Mouse (Mus musculus) B cell, adult 2 months (primary cell): ENCODE data around the gene Atxn1l.
"Not testable (repeated sequence)": the region's sequence is repeated elsewhere in the genome, so short reads cannot be mapped to it uniquely, and the experiment has no call there.

Source experiments
- DNase-seq, 2 experiments: peaks; one replicate each; pipeline ENCODE4 v3.0.0; 2022

Atxn1l gene

DNA sequence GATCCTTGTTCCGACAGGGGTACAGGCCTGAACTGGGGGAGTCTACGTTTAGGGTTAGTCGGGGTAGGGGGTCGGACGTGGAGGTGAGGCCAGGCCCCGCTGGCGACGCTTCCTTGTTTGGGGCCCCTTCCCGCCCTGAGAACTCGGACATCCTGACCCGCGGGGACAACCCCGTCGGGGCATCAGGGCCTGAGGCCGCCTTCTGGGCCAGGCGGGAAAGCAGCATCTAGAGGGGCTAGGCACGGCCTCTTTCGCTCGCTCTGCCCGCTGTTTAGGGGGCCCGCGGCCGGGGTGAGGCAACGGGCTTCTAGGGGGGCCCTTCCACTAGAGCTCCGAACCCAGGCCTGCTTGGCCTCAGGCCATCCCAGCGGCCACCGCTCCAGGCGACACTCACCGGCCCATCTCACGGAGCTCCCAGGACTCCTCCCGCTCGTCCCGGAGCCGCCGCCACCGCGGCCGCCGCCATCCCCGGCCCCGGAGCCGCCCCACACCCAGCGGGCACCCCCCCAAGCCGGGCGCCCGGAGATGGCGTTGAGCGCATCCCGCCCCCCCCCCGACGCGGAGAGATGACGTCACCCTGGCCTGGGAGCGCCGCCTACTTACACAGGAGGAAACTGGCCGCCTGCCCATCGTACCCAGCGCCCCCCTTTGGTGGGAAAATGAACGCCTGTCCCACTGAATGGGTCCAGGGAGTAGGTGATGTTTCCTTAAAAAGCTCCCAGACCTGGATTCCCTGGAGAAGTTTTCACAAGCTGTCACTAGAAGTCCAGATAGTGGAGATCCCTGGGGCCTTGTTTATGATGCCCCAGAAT is at the start of gene Atxn1l:
Atxn1l (minus strand) TSS at position 503 of the 812 bp plus-strand sequence.
- DNase-seq: peak; percentile 90 to 91

- DNase-seq: no peak
These were observed 43.0 kb upstream of the Atxn1l start for GRCm38 (mm10) chr8:109780548-109780947.

DNA sequence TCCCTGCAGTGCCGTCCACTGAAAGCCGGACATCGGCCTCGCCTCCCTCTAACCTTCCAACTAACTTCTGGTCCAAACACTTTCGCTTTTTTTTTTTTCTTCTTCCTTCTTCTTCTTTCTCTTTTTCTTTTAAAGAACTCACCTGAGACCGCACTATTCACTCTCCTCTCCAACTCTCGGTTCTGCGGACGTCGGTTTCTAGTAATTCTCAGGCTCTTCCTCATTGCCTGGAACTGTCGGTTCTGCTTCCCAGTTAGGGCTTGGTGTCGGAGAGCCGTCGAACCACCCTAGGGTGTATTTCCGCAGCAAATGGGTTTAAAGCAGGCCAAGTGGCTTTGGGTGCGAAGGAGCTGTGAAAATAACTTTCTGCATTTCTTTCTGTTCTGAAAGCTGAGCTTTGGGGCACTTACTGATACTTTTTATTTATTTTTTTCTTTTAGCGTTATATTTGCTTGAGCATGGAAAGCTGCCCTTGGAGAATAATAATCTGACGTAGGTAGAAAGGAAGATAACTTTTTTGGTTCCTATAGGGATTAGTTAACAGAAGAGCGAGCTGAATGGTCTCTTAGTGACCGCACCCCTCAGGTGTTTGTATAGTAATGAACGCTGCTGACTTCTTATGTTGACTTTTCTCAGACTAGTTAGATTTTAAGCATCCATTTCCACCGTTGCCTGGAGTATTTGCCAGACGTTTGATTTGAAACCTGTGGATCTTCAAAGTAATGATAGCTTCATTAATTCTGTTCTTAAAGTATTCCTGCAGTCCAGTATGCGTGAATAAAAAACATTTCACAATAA is 42.1 kb upstream of the Atxn1l start:
- no peak for DNase-seq

GRCm38 (mm10) chr8:109778993-109779421 is 41.5 kb upstream of the Atxn1l start:
- DNase-seq: peak; percentile 39 to 50

GRCm38 (mm10) chr8:109778280-109778977 is 40.9 kb upstream of the Atxn1l start, which contains the start of gene Ap1g1:
TSS of gene Ap1g1 (plus strand) at chr8:109778554.
- DNase-seq: peak; percentile 98

DNA sequence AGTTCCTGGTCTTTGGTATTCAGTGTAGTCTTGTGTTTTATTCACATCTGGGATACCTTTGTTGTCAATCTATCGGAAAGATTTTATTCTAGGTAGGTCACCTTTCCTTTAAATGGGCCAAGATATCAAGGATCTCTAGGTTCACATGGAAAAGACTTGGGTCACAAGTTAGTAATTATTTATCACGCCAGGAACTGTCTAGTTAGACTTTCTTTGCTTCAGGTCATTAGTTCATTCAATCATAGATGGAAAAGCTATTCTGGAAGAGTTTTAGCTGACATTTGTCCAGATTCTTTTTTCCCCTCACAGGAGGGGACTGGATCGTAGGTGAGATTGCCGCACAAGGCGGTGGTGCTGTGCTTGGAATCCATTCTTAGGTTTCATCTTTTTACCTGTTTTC is 40.3 kb upstream of the Atxn1l start:
- DNase-seq: no peak

GRCm38 (mm10) chr8:109773154-109773553 is 35.6 kb upstream of the Atxn1l start:
- DNase-seq: no peak

DNA sequence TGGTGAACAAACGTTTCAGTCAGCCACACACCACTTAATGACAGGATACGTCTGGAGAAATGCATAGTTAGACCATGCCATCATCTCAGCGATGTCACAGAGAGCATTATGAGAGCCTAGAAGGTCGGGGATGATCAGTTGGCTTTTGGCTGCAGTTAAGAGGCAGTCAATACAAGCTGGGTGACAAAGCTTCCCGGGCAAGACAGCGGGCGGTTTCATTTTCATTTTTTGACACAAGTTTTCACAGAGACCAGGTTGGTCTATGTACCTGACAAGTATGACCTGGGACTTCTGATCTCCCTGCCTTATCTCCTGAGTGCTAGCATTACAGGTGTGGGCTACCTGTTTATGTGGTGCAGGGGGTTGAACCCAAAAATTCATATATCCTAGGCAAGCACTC is 28.5 kb upstream of the Atxn1l start:
- DNase-seq: no peak

GRCm38 (mm10) chr8:109764031-109764430 is 26.5 kb upstream of the Atxn1l start:
- DNase-seq: no peak

- DNase-seq: no peak
These were observed 22.7 kb upstream of the Atxn1l start for GRCm38 (mm10) chr8:109760221-109760620.

- no peak for DNase-seq
These were observed 21.9 kb upstream of the Atxn1l start for GRCm38 (mm10) chr8:109759426-109759825.

DNA sequence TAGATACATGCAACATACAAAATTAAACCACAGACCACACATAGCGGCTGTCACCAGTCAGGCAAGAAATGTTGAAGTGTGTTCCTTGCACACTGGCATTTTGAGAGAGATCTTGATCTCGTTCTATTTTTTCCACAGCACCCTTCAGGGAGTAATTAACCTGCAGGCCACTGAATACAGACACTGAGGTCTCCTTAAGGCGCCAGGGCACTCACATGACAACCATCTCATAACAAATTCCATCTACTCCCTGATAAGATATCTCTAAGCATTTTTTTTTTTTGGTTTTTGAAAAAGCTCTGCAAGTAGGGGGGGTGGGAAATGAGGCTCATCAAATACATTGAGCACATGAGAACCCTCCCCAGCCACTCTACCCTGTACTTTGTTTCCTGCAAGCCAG is 19.3 kb upstream of the Atxn1l start:
- no peak for DNase-seq

- DNase-seq: not testable (repeated sequence)
These were observed 18.0 kb upstream of the Atxn1l start for GRCm38 (mm10) chr8:109755554-109755953.

DNA sequence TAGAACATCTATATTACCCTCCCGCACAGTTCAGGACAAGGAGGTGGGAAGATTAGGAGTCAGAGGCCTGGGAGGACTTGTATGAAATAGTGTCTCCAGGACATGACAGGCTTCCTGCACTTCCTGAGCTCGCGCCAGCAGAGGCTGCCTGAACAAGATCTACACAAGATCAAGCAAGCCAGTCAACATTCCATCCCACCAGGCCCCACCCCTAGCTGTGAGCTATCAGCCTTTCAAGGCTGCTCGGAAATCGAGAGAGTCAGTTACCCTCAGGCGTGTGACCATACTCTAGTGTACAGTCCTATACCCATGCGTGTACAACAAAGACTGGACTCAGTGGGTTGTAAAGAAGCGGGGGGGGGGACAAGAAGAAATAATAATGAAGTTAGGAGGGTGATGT is 17.2 kb upstream of the Atxn1l start:
- DNase-seq: no peak

- no peak for DNase-seq
These were observed 14.4 kb upstream of the Atxn1l start for GRCm38 (mm10) chr8:109751731-109752485.

- DNase-seq: peak; percentile 84 to 89
These were observed 13.2 kb upstream of the Atxn1l start for GRCm38 (mm10) chr8:109750699-109751098.

DNA sequence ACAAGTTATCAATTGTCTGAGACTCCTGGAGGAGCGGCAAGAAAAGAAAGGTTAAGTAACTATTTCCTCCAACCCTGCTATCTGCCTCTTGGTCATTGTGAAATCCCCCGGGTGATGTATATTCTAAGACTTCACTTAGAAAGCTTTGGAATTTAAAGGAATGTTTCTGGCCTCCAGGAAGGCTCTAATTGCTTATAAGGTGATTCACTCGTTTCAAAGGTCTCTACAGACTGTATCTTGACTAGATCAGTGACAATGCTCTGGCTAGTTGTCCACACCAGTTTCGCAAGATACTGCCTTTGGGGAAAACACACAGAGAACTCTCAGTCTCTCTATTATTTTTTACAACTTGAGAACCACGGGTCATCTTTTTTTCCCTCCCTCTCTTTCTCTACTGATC is 12.7 kb upstream of the Atxn1l start:
- DNase-seq: no peak

GRCm38 (mm10) chr8:109747468-109748199 is 10.1 kb upstream of the Atxn1l start:
- DNase-seq: no peak

DNA sequence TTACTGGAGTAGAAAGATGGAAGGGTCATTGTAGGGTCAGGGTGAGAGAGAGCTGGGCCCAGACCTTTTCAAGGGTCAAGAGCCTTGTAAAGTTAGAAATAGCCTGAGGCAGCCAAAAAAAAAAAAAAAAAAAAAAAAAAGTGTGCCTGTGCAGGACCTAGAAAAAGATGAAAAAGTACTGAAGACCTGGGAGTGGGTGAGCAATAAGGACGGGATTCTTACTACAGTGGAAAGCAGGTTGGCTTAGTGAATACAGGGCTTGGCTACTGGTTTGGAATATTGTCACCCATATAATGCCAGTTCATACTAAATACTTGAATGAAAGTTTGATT is 476 bp upstream of the Atxn1l start:
- DNase-seq: no peak

- no peak for DNase-seq
These were observed 720 bp downstream of the Atxn1l start for GRCm38 (mm10) chr8:109736819-109737218.

- DNase-seq: no peak
These were observed 3.5 kb downstream of the Atxn1l start for GRCm38 (mm10) chr8:109734018-109734417.

- DNase-seq: no peak
These were observed 6.5 kb downstream of the Atxn1l start for GRCm38 (mm10) chr8:109731012-109731411.
